Mouse (Mus musculus) mature B cell (primary cell): ENCODE measurements around the gene Fam241a.

ENCODE experiments used
- in situ Hi-C: fragments of 300-500 bp; cut with MboI; formaldehyde crosslinking; loops from 2 replicates; pipeline ENCODE4 v1.14.3; 2019

Gene Fam241a

GRCm38 (mm10) chr3:127895792-127896541 is at the start of gene Fam241a:
Gene Fam241a (minus strand): TSS chr3:127896324.
- in situ Hi-C loops: no loop called here

GRCm38 (mm10) chr3:127932453-127932852 is 36.3 kb upstream of the Fam241a start:
- in situ Hi-C loops: no loop called here

- in situ Hi-C loops: no loop called here
These were observed 34.3 kb upstream of the Fam241a start for GRCm38 (mm10) chr3:127930326-127931012.

GRCm38 (mm10) chr3:127929921-127930320 is 33.8 kb upstream of the Fam241a start:
- in situ Hi-C loops: no loop called here

GRCm38 (mm10) chr3:127926635-127927183 is 30.6 kb upstream of the Fam241a start:
- in situ Hi-C loops: no loop called here

GRCm38 (mm10) chr3:127924464-127924863 is 28.3 kb upstream of the Fam241a start:
- in situ Hi-C loops: no loop called here

- in situ Hi-C loops: no loop called here
These were observed 27.1 kb upstream of the Fam241a start for GRCm38 (mm10) chr3:127923183-127923582.

GRCm38 (mm10) chr3:127922125-127922524 is 26.0 kb upstream of the Fam241a start:
- in situ Hi-C loops: no loop called here

GRCm38 (mm10) chr3:127917999-127918661 is 22.0 kb upstream of the Fam241a start:
- in situ Hi-C loops: no loop called here

GRCm38 (mm10) chr3:127917549-127917948 is 21.4 kb upstream of the Fam241a start:
- in situ Hi-C loops: no loop called here

- in situ Hi-C loops: no loop called here
These were observed 19.7 kb upstream of the Fam241a start for GRCm38 (mm10) chr3:127915656-127916334.

- in situ Hi-C loops: no loop called here
These were observed 18.0 kb upstream of the Fam241a start for GRCm38 (mm10) chr3:127913885-127914709.

GRCm38 (mm10) chr3:127909941-127910340 is 13.8 kb upstream of the Fam241a start:
- in situ Hi-C loops: no loop called here

GRCm38 (mm10) chr3:127894981-127895779 is 944 bp downstream of the Fam241a start:
- in situ Hi-C loops: no loop called here

GRCm38 (mm10) chr3:127893902-127894301 is 2.2 kb downstream of the Fam241a start:
- in situ Hi-C loops: no loop called here

- in situ Hi-C loops: no loop called here
These were observed 4.2 kb downstream of the Fam241a start for GRCm38 (mm10) chr3:127891906-127892305.

GRCm38 (mm10) chr3:127890008-127890407 is 6.1 kb downstream of the Fam241a start:
- in situ Hi-C loops: no loop called here

- in situ Hi-C loops: no loop called here
These were observed 6.6 kb downstream of the Fam241a start for GRCm38 (mm10) chr3:127889570-127889969.

GRCm38 (mm10) chr3:127881684-127882083 is 14.4 kb downstream of the Fam241a start:
- in situ Hi-C loops: no loop called here

- in situ Hi-C loops: no loop called here
These were observed 16.2 kb downstream of the Fam241a start for GRCm38 (mm10) chr3:127879968-127880367.
